Comparison of ENCODE assay signal across 8 mouse cellular contexts in genomic region chr9:103111621-103112470, GRCm38 (mm10). TPM values are rescaled to one million over a fixed set of nuclear protein-coding genes. Genes with fewer than 3 reads are reported as not detected.
DNase-seq lines count a peak whose midpoint lies in the region; ATAC-seq and TF ChIP-seq lines count a peak whose summit lies in the region.

TSS of gene Rab6b (plus strand) at chr9:103111787.

- ATAC-seq in megakaryocyte-erythroid progenitor cell, adult 5-6 weeks (replicated peaks; ENCODE audit: low FRiP score, low TSS enrichment, poor library complexity, severe bottlenecking), result no peak

- H3K27ac ChIP-seq in bone marrow, adult 2 months (ENCODE audit: control insufficient read depth, insufficient read depth, low read depth, low read length, poor library complexity), result no peak within 1 kb of the TSS
- no peak within 1 kb of the TSS for H3K27ac ChIP-seq in embryonic fibroblast, embryonic 13.5 days (ENCODE audit: insufficient read depth, low read length)

- H3K4me3 ChIP-seq in bone marrow, adult 2 months (replicated peaks; ENCODE audit: control insufficient read depth, low read depth, low read length), result peak within 1 kb of the TSS; percentile 38
- peak within 1 kb of the TSS; percentile 43 for H3K4me3 ChIP-seq in embryonic fibroblast, embryonic 13.5 days (ENCODE audit: insufficient read depth, low read length)

- TF ChIP-seq POLR2A in bone marrow, adult 2 months (IDR thresholded peaks at IDR 0.05; ENCODE audit: borderline replicate concordance, control insufficient read depth, low read depth, low read length), result 0 out of 2 replicates have a peak, but pooled peaks have one; percentile 10
- no peak for TF ChIP-seq POLR2A in embryonic fibroblast, embryonic 13.5 days (IDR thresholded peaks at IDR 0.05; ENCODE audit: low read depth, low read length)

- no peak for TF ChIP-seq CTCF in bone marrow, adult 2 months (IDR thresholded peaks at IDR 0.05; ENCODE audit: control insufficient read depth, insufficient read depth, low read length)
- no peak for TF ChIP-seq CTCF in embryonic fibroblast, embryonic 13.5 days (IDR thresholded peaks at IDR 0.05; ENCODE audit: borderline replicate concordance, insufficient read depth, low read length)

- H3K4me1 ChIP-seq in bone marrow, adult 2 months (ENCODE audit: control insufficient read depth, insufficient read depth, low read length), result peaks cover 2% of the 10 kb centered on the region; the same call in 1 of the 2 replicates
- H3K4me1 ChIP-seq in embryonic fibroblast, embryonic 13.5 days (ENCODE audit: control insufficient read depth, insufficient read depth, low read length), result no peaks in the 10 kb centered on the region

- intact Hi-C loops in heart, postnatal 36 days (cut with DNase I), result no loop called here

- WGBS in bone marrow, adult 2 months, result under 1% methylated on average over 72 of the region's 81 CpGs

- peak; percentile 46 for DNase-seq in ES-CJ7 (ENCODE audit: low read depth, low spot score)
- peak; percentile 33 to 36 for DNase-seq in heart, postnatal 36 days
- DNase-seq in left cerebral cortex, adult 11 months (ENCODE audit: low spot score), result peak; percentile 63
- peak; percentile 40 for DNase-seq in lung, postnatal 36 days
- DNase-seq in right cerebral cortex, postnatal 14 days, result peak; percentile 75

RNA-seq across cellular contexts. Expression of gene Rab6b, which starts in this region (rescaled TPM):
- 1.3 and 1.8 TPM in 2 replicates for polyA plus RNA-seq in bone marrow, adult 2 months (2011; ENCODE audit: insufficient read depth, insufficient read length, low replicate concordance, missing spikeins)
- polyA plus RNA-seq in embryonic fibroblast, embryonic 13.5 days (2011; ENCODE audit: insufficient read length, low read depth, missing spikeins), result 1.7 and 2.4 TPM in 2 replicates
- total RNA-seq in heart, postnatal 36 days (2021), result 1 to 10 TPM; 1.1 to 1.4 TPM
- total RNA-seq in megakaryocyte-erythroid progenitor cell, adult 5-6 weeks (2014; fragmentation: Nextera tagmentation), result 1.1 and 1.8 TPM in 2 replicates
- 0.30 and 0.38 TPM in 2 replicates for total RNA-seq in megakaryocyte-erythroid progenitor cell, adult 5-6 weeks (2017)
